Comparison of ENCODE assay signal across 10 mouse cellular contexts in genomic region chr4:139832281-139833035, GRCm38 (mm10). TPM values are rescaled to one million over a fixed set of nuclear protein-coding genes. Genes with fewer than 3 reads are reported as not detected.
DNase-seq lines count a peak whose midpoint lies in the region; ATAC-seq lines count a peak whose summit lies in the region.
"Had no signal": no experiment of that assay in that cellular context is flagged by ENCODE, and none has a peak within 500 bp of the region (broad histone marks: within the 10 kb centered on the region; RNA-seq: fewer than 3 reads in every experiment).

No protein-coding gene starts in this region.

- peaks cover 99% of the 10 kb centered on the region for H3K27me3 ChIP-seq in intestine, embryonic 15.5 days (replicated peaks)
- peaks cover 96% of the 10 kb centered on the region for H3K27me3 ChIP-seq in intestine, embryonic 16.5 days (replicated peaks; ENCODE audit: control insufficient read depth, insufficient read depth, low read length)
- peaks cover 100% of the 10 kb centered on the region for H3K27me3 ChIP-seq in embryonic facial prominence, embryonic 13.5 days
- peaks cover 65% of the 10 kb centered on the region for H3K27me3 ChIP-seq in hindbrain, embryonic 16.5 days (replicated peaks; ENCODE audit: control insufficient read depth, insufficient read depth, low read length)
- peaks cover 86% of the 10 kb centered on the region for H3K27me3 ChIP-seq in neural tube, embryonic 12.5 days (replicated peaks)

- H3K27ac ChIP-seq in intestine, embryonic 15.5 days = no peak overlapping the region
- no peak overlapping the region for H3K27ac ChIP-seq in intestine, embryonic 16.5 days (ENCODE audit: low read length)
- H3K27ac ChIP-seq in embryonic facial prominence, embryonic 13.5 days = peak overlapping the region; percentile 88
- H3K27ac ChIP-seq in hindbrain, embryonic 16.5 days (ENCODE audit: low read depth, low read length) = no peak overlapping the region
- H3K27ac ChIP-seq in neural tube, embryonic 12.5 days = peak overlapping the region; percentile 47
- H3K27ac ChIP-seq: liver, embryonic 13.5 days had no signal

- DNase-seq in frontal cortex, postnatal 10 days (ENCODE audit: low spot score in 2 of 2) = no peak
- DNase-seq in cerebellum, adult 8-10 months = no peak
- DNase-seq: kidney, adult 8-10 months; liver, embryonic 13.5 days; thymus, adult 18-20 months had no signal

- 0 out of 2 replicates have a peak overlapping the region, but pooled peaks have one; percentile 1 for H3K4me3 ChIP-seq in intestine, embryonic 15.5 days (replicated peaks)
- no peak overlapping the region for H3K4me3 ChIP-seq in intestine, embryonic 16.5 days (ENCODE audit: low read length)
- peak overlapping the region; percentile 50 for H3K4me3 ChIP-seq in embryonic facial prominence, embryonic 13.5 days
- H3K4me3 ChIP-seq in hindbrain, embryonic 16.5 days (ENCODE audit: low read length) = peak overlapping the region; percentile 28
- H3K4me3 ChIP-seq in neural tube, embryonic 12.5 days = peak overlapping the region; percentile 54
- H3K4me3 ChIP-seq: liver, embryonic 13.5 days had no signal

- no peaks in the 10 kb centered on the region for H3K36me3 ChIP-seq in intestine, embryonic 15.5 days
- no peaks in the 10 kb centered on the region for H3K36me3 ChIP-seq in intestine, embryonic 16.5 days (ENCODE audit: control insufficient read depth, insufficient read depth, low read length)
- no peaks in the 10 kb centered on the region for H3K36me3 ChIP-seq in embryonic facial prominence, embryonic 13.5 days
- H3K36me3 ChIP-seq in hindbrain, embryonic 16.5 days (ENCODE audit: control insufficient read depth, insufficient read depth, low read length) = no peaks in the 10 kb centered on the region
- no peaks in the 10 kb centered on the region; the same call in 1 of the 2 replicates for H3K36me3 ChIP-seq in neural tube, embryonic 12.5 days
- H3K36me3 ChIP-seq: liver, embryonic 13.5 days had no signal

- H3K4me2 ChIP-seq in intestine, embryonic 15.5 days (replicated peaks) = peak overlapping the region; percentile 19; the same call in 1 of the 2 replicates
- no peak overlapping the region for H3K4me2 ChIP-seq in intestine, embryonic 16.5 days (ENCODE audit: low read depth, low read length)
- peak overlapping the region; percentile 55 for H3K4me2 ChIP-seq in embryonic facial prominence, embryonic 13.5 days
- peak overlapping the region; percentile 40 for H3K4me2 ChIP-seq in hindbrain, embryonic 16.5 days (ENCODE audit: low read length)
- peak overlapping the region; percentile 67 for H3K4me2 ChIP-seq in neural tube, embryonic 12.5 days (replicated peaks)
- H3K4me2 ChIP-seq: liver, embryonic 13.5 days had no signal

- 0 out of 2 replicates have a peak, but pooled peaks cover 4% of the 10 kb centered on the region for H3K4me1 ChIP-seq in intestine, embryonic 15.5 days (replicated peaks)
- H3K4me1 ChIP-seq in intestine, embryonic 16.5 days (ENCODE audit: control insufficient read depth, insufficient read depth, low read length) = no peaks in the 10 kb centered on the region
- H3K4me1 ChIP-seq in embryonic facial prominence, embryonic 13.5 days = peaks cover 25% of the 10 kb centered on the region
- H3K4me1 ChIP-seq in hindbrain, embryonic 16.5 days (ENCODE audit: control insufficient read depth, insufficient read depth, low read depth, low read length) = peaks cover 17% of the 10 kb centered on the region
- peaks cover 84% of the 10 kb centered on the region for H3K4me1 ChIP-seq in neural tube, embryonic 12.5 days
- H3K4me1 ChIP-seq: liver, embryonic 13.5 days had no signal

- no peak for ATAC-seq in intestine, embryonic 15.5 days
- no peak for ATAC-seq in intestine, embryonic 16.5 days
- no peak for ATAC-seq in embryonic facial prominence, embryonic 13.5 days (ENCODE audit: insufficient number of reproducible peaks, insufficient read depth, low FRiP score, low TSS enrichment, low read depth)
- ATAC-seq in hindbrain, embryonic 16.5 days = no peak
- no peak for ATAC-seq in neural tube, embryonic 12.5 days (ENCODE audit: low FRiP score, low read depth)

- WGBS in intestine, embryonic 15.5 days = under 1% methylated on average over 54 of the region's 55 CpGs
- WGBS in intestine, embryonic 16.5 days = under 1% methylated on average over 55 of the region's 55 CpGs
- WGBS in embryonic facial prominence, embryonic 13.5 days = under 1% methylated on average over 55 of the region's 55 CpGs
- WGBS in hindbrain, embryonic 16.5 days = under 1% methylated on average over 49 of the region's 55 CpGs
- 1% methylated on average over 55 of the region's 55 CpGs for WGBS in neural tube, embryonic 12.5 days

- H3K9ac ChIP-seq in intestine, embryonic 15.5 days = no peak overlapping the region
- no peak overlapping the region for H3K9ac ChIP-seq in intestine, embryonic 16.5 days (ENCODE audit: low read depth, low read length)
- peak overlapping the region; percentile 74 for H3K9ac ChIP-seq in embryonic facial prominence, embryonic 13.5 days
- H3K9ac ChIP-seq in hindbrain, embryonic 16.5 days (ENCODE audit: low read depth, low read length) = no peak overlapping the region
- peak overlapping the region; percentile 70 for H3K9ac ChIP-seq in neural tube, embryonic 12.5 days
- H3K9ac ChIP-seq: liver, embryonic 13.5 days had no signal

- H3K9me3 ChIP-seq in intestine, embryonic 15.5 days = no peaks in the 10 kb centered on the region
- no peaks in the 10 kb centered on the region for H3K9me3 ChIP-seq in intestine, embryonic 16.5 days (ENCODE audit: control insufficient read depth, low read length)
- no peaks in the 10 kb centered on the region for H3K9me3 ChIP-seq in embryonic facial prominence, embryonic 13.5 days
- no peaks in the 10 kb centered on the region for H3K9me3 ChIP-seq in hindbrain, embryonic 16.5 days (ENCODE audit: control insufficient read depth, low read length)
- no peaks in the 10 kb centered on the region for H3K9me3 ChIP-seq in neural tube, embryonic 12.5 days
- H3K9me3 ChIP-seq: liver, embryonic 13.5 days had no signal

RNA-seq across cellular contexts. Expression of gene Pax7, which starts 0.9 kb away (rescaled TPM):
- polyA plus RNA-seq in intestine, embryonic 15.5 days (2015; fragmentation: Nextera tagmentation; extraction: Ambion mirVana) = not detected in 2 replicates
- polyA plus RNA-seq in intestine, embryonic 16.5 days (2015; fragmentation: Nextera tagmentation; extraction: Ambion mirVana) = not detected in 2 replicates
- 2.5 and 3.5 TPM in 2 replicates for polyA plus RNA-seq in embryonic facial prominence, embryonic 13.5 days (2015; fragmentation: Nextera tagmentation; extraction: Ambion mirVana)
- 0.24 and 0.60 TPM in 2 replicates for polyA plus RNA-seq in hindbrain, embryonic 16.5 days (2015; fragmentation: Nextera tagmentation; extraction: Ambion mirVana)
- polyA plus RNA-seq in neural tube, embryonic 12.5 days (2016; fragmentation: Nextera tagmentation; extraction: Ambion mirVana) = 2.3 and 2.7 TPM in 2 replicates
- polyA plus RNA-seq: liver, embryonic 13.5 days had no signal

Comparison
In these comparisons a context has a peak if more than half of its experiments do, and no peak if none do; other contexts are left out.
1. H3K27ac ChIP-seq: peak in embryonic facial prominence, embryonic 13.5 days (single experiment) and neural tube, embryonic 12.5 days (single experiment); none in intestine, embryonic 15.5 days (single experiment), intestine, embryonic 16.5 days (single experiment) and hindbrain, embryonic 16.5 days (single experiment).
2. H3K9ac ChIP-seq: peak in embryonic facial prominence, embryonic 13.5 days (single experiment) and neural tube, embryonic 12.5 days (single experiment); none in intestine, embryonic 15.5 days (single experiment), intestine, embryonic 16.5 days (single experiment) and hindbrain, embryonic 16.5 days (single experiment).